Mouse (Mus musculus) cerebellum, adult 2 months (tissue): ENCODE results near the gene Pak6. TPM values are rescaled to one million over a fixed set of nuclear protein-coding genes. Genes with fewer than 3 reads are reported as not detected.

Source experiments
- DNase-seq, 2 experiments: peaks; one replicate each; pipeline ENCODE4 v3.0.0; 2021
- H3K27ac ChIP-seq: fragments of 200-500 bp; 2 replicates; pipeline ENCODE4 v1.5.1; 2012; ENCODE audit warnings: low read length, control low read depth, inconsistent platforms; ENCODE audit not compliant: insufficient read depth
- H3K27me3 ChIP-seq: fragments of 200-500 bp; 2 replicates; pipeline ENCODE4 v1.6.1; 2012; ENCODE audit warnings: inconsistent platforms, mild to moderate bottlenecking, low read length, moderate library complexity; ENCODE audit not compliant: control insufficient read depth, insufficient read depth
- H3K4me1 ChIP-seq: fragments of 200-500 bp; 2 replicates; pipeline ENCODE4 v1.6.1; 2011; ENCODE audit warnings: low read length; ENCODE audit not compliant: control insufficient read depth, insufficient read depth
- H3K4me3 ChIP-seq: fragments of 200-500 bp; replicated peaks from 2 replicates; pipeline ENCODE3; 2011; ENCODE audit warnings: mild to moderate bottlenecking, low read depth, low read length, control low read depth; ENCODE audit not compliant: insufficient read depth
- CTCF ChIP-seq: fragments of 200-500 bp; IDR thresholded peaks from 2 replicates; pipeline ENCODE4 v1.5.1; 2011; ENCODE audit warnings: low read depth, mild to moderate bottlenecking, control low read depth, low read length, moderate library complexity, borderline replicate concordance; ENCODE audit not compliant: insufficient read depth
- POLR2A ChIP-seq: fragments of 200-500 bp; IDR thresholded peaks from 2 replicates; pipeline ENCODE4 v1.6.1; 2011; ENCODE audit warnings: low read length, control low read depth, borderline replicate concordance; ENCODE audit not compliant: insufficient read depth
- WGBS: fragments of 180-500 bp; shearing (Covaris S2); methylation state at CpG from one replicate; pipeline ENCODE4 v1.1.7; 2018; 5-methylcytosine and 5-hydroxymethylcytosine counted together
- polyA plus RNA-seq: library from polyadenylated mRNA; depleted of rRNA; stranded (reverse); fragments of >200 nt; gene quantifications from 2 replicates; pipeline ENCODE4 v1.2.3, GENCODE M21; 2012

The Pak6 gene
- polyA plus RNA-seq, 1 experiment: 6.4 TPM

DNA sequence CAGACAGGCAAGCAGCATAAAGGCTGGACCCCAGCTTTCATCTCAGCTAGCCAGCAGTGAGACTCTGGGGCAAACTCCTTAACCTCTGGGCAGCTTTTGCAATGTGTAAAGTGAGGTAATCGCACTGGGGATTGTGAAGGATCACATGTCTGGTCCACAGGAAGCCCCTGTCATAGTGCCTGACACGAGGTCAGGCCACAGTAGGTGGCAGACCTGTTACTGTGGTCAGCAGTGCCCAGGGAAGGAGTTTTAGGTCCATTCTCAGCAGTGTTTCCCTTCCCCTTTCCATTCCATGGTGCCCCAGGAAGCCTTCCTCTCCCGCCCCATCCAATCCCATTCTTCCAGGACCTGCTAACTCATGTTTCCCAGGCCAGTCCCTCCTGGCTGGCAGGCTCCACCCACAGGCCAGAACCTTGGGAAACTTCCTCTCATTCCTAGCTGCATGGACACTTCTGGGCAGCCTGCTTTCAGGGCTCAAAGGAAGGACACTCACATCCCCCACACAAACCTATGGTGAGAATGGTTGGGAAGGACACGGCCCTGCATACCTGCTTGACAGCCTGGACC lies 46.6 kb downstream of the Pak6 start:
- WGBS: 83% methylated on average over 4 of the region's 4 CpGs
- DNase-seq: no peak
- Histone ChIP-seq H3K27me3 (no peaks in the 10 kb centered on the region), H3K4me1 (no peaks in the 10 kb centered on the region), H3K27ac (no peak overlapping the region), H3K4me3 (no peak overlapping the region)
- TF ChIP-seq CTCF (no peak), POLR2A (no peak)

DNA sequence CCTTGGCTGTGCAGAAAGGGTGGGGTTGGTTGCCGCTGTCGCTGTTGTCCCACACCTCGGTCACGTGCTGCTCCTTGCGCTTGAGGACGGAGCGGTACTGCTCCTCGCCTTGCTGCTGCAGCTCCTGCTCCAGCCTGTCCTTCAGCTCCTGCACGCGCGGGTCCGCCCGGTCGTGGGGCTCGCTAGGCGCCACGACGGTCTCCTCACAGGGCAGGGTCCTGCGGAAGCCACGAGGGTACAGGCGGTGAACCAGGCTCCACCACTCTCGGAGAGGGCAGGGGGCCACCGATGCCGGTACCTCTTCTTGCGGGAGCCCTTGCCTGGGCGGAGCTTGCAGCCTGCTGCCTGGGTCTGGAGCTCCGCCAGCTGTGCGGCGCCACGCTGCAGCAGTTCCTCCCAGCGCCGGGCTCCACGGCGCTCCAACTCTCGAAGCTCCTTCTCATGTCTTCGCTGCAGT lies 48.0 kb downstream of the Pak6 start:
- H3K4me3 ChIP-seq: peak overlapping the region; percentile 21
- DNase-seq: peak; percentile 28 to 40
- no peaks in the 10 kb centered on the region for H3K27me3 ChIP-seq
- under 1% methylated on average over 36 of the region's 36 CpGs for WGBS
- no peak overlapping the region for H3K27ac ChIP-seq
- no peak for TF ChIP-seq POLR2A
- no peak for TF ChIP-seq CTCF
- no peaks in the 10 kb centered on the region for H3K4me1 ChIP-seq

DNA sequence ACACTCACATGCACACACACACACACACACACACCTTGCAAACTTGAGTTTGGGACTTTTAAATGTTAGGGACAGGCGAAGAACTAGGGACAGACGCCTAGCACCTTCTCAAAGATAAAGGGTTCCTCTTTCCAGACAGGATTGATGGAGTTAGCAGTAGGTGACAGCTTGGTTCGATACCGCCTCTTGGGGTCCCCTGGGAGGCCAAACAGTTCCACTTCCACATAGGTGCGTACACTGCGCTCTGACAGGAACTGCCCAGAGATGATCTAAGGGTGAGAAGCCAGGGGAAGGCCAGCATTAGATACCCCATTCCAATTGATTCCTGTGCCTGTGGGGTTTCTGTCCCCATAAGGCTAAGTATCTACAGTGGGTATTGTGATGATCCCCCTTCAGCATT lies 50.5 kb downstream of the Pak6 start:
- Histone ChIP-seq H3K27me3 (no peaks in the 10 kb centered on the region), H3K27ac (no peak overlapping the region), H3K4me3 (no peak overlapping the region), H3K4me1 (peaks cover 7% of the 10 kb centered on the region; the same call in 1 of the 2 replicates)
- 96% methylated on average over 6 of the region's 6 CpGs for WGBS
- no peak for TF ChIP-seq CTCF
- TF ChIP-seq POLR2A: no peak
- no peak for DNase-seq

DNA sequence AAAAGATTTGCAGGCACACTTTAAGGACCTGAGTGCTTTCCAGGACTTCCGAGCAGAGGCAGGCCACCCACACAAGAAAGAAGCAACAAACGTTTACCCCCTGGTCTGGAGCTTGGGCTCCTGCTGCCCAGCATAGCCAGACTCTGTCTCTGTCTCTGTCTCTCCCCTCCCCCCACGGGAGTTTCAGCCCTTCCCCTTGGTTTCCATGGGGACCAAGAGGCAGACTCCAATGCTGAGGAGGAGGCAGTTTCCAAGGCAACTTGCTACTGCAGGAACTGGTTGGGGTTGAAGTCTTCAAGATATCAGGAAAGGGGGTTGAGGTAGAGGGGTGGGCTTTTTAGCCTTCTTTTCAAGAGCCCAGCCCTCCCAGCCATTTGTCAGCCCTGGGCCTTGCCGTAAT lies 51.1 kb downstream of the Pak6 start:
- WGBS: 41% methylated on average over 4 of the region's 4 CpGs
- Histone ChIP-seq H3K4me3 (no peak overlapping the region), H3K27ac (no peak overlapping the region), H3K27me3 (no peaks in the 10 kb centered on the region), H3K4me1 (peaks cover 7% of the 10 kb centered on the region; the same call in 1 of the 2 replicates)
- TF ChIP-seq CTCF (no peak), POLR2A (no peak)
- DNase-seq: no peak

DNA sequence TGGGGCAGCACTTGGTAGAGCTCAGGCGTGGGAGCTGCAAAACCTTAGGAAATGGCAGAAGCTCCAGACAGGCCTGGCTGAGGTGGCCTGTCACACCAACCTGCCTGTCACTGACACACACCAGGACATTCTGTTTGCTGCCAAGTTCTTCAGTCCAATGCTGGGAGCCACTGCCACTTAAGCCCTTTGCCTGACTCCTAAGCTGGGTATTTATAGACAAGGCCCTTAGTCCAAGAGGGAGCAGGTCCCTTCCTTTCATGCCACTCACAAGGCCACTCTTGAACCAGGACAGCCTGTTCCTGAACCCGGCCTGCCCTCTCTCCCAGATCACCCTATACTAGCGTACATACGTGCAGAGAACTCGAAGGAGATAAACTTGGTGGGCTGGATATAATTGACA lies 53.6 kb downstream of the Pak6 start:
- Histone ChIP-seq H3K27ac (no peak overlapping the region), H3K4me1 (peaks cover 7% of the 10 kb centered on the region; the same call in 1 of the 2 replicates), H3K4me3 (no peak overlapping the region), H3K27me3 (no peaks in the 10 kb centered on the region)
- TF ChIP-seq POLR2A: no peak
- no peak for TF ChIP-seq CTCF
- no peak for DNase-seq
- 80% methylated on average over 5 of the region's 5 CpGs for WGBS

DNA sequence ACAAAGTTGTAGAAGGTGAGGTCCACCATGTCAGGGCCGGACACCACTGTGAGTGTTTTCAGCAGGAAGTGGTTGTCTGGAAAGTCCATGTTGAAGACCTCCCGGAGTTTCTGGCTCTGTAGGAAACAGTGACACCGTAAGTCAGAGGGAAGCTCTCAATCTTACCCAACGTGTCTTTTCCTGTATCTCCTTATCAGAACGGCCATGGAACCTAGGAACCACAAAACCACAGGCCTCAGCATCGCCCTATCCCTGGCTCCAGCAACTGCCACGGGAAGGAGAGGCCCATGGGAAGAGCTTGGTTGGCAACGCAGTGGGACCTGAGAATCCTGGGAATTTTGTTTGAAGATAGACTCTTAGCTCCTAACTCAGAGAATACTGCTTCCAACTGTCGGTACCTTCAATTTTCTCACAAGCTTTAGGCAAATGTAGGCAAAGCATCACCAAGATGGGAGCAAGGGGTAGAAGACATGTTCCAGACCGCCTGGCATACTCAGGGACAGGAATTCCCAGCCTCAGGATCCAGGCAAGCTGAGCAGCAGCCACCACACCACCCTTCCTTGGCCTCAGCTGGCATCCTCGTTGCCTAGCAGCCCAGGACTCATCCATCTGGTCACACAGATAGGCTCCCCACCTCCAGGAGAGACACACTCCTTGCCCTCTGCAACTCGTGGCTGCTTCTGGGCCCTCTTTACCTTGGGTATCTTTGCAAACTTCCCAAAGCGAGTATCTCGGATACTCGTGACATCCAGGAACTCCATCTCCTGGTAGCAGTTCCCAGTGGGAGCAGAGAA lies 60.8 kb downstream of the Pak6 start:
- DNase-seq: no peak
- TF ChIP-seq CTCF (no peak), POLR2A (no peak)
- 70% methylated on average over 15 of the region's 15 CpGs for WGBS
- Histone ChIP-seq H3K4me3 (no peak overlapping the region), H3K27ac (no peak overlapping the region), H3K4me1 (no peaks in the 10 kb centered on the region), H3K27me3 (no peaks in the 10 kb centered on the region)

DNA sequence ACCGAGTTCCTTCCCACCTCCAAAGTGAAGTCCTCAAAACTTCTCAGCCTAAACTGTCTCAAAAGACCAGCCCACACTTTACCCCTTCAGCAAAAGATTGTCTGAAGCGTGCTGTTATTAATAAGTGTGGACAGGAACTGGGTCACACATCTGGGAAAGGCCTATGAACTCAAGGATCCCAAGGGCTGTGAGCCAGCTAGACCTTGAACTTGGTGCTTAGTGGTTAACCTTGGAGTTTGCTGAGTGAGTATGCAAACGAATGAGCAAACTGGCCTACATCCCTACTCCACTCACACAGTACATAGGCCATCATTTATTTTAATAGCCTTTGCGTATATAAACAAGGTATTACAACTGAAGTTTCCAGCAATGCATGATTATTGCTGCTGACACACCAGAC lies 62.4 kb downstream of the Pak6 start:
- no peak overlapping the region for H3K4me3 ChIP-seq
- no peaks in the 10 kb centered on the region for H3K4me1 ChIP-seq
- no peaks in the 10 kb centered on the region for H3K27me3 ChIP-seq
- DNase-seq: no peak
- H3K27ac ChIP-seq: no peak overlapping the region
- 92% methylated on average over 4 of the region's 4 CpGs for WGBS
- no peak for TF ChIP-seq POLR2A

DNA sequence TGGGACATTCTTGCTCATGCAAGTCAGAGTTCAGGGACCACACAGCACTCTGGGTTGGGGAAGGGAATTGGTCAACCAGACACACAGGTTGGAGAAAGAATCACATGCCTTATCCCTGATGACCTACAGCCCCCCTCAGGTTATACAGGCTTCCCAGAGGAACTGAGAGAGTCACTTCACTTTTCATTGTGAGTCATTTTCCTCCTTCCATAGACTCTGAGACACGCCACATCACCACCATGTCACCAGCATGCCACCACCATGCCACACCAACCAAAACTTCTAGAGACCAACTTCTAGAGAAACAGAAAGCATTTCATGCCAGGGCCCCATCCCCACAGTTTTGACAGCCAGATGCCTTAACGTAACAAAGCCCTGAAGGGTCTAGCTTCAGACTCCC lies 63.8 kb downstream of the Pak6 start:
- Histone ChIP-seq H3K27me3 (no peaks in the 10 kb centered on the region), H3K4me1 (no peaks in the 10 kb centered on the region), H3K4me3 (no peak overlapping the region), H3K27ac (no peak overlapping the region)
- TF ChIP-seq POLR2A (no peak), CTCF (no peak)
- WGBS: 83% methylated on average over 2 of the region's 2 CpGs
- no peak for DNase-seq
